Mouse (Mus musculus) embryonic fibroblast, embryonic 13.5 days (primary cell): Measurements from ENCODE around the gene Acad10. TPM values are rescaled to one million over a fixed set of nuclear protein-coding genes. Genes with fewer than 3 reads are reported as not detected.

Source experiments
- H3K27ac ChIP-seq: 2 replicates; pipeline ENCODE4 v1.5.1; 2012; ENCODE audit warnings: low read length, control low read depth, inconsistent platforms; ENCODE audit not compliant: insufficient read depth
- H3K4me1 ChIP-seq: 2 replicates; pipeline ENCODE4 v1.6.1; 2011; ENCODE audit warnings: low read length; ENCODE audit not compliant: control insufficient read depth, insufficient read depth
- H3K4me3 ChIP-seq: 2 replicates; pipeline ENCODE4 v1.5.1; 2011; ENCODE audit warnings: mild to moderate bottlenecking, control low read depth, low read length; ENCODE audit not compliant: insufficient read depth
- CTCF ChIP-seq: IDR thresholded peaks from 2 replicates; pipeline ENCODE4 v1.5.1; 2011; ENCODE audit warnings: mild to moderate bottlenecking, control low read depth, low read length, moderate library complexity, borderline replicate concordance; ENCODE audit not compliant: insufficient read depth
- POLR2A ChIP-seq: IDR thresholded peaks from 2 replicates; pipeline ENCODE4 v1.6.1; 2011; ENCODE audit warnings: low read depth, mild to moderate bottlenecking, control low read depth, low read length, moderate library complexity
- polyA plus RNA-seq: library from polyadenylated mRNA; stranded (reverse); fragments of >200 nt; gene quantifications from 2 replicates; pipeline ENCODE4 v1.2.4, GENCODE M21; 2011; ENCODE audit warnings: low read depth; ENCODE audit not compliant: missing spikeins, insufficient read length

Gene Acad10
- polyA plus RNA-seq, 1 experiment = 2.3 TPM

DNA sequence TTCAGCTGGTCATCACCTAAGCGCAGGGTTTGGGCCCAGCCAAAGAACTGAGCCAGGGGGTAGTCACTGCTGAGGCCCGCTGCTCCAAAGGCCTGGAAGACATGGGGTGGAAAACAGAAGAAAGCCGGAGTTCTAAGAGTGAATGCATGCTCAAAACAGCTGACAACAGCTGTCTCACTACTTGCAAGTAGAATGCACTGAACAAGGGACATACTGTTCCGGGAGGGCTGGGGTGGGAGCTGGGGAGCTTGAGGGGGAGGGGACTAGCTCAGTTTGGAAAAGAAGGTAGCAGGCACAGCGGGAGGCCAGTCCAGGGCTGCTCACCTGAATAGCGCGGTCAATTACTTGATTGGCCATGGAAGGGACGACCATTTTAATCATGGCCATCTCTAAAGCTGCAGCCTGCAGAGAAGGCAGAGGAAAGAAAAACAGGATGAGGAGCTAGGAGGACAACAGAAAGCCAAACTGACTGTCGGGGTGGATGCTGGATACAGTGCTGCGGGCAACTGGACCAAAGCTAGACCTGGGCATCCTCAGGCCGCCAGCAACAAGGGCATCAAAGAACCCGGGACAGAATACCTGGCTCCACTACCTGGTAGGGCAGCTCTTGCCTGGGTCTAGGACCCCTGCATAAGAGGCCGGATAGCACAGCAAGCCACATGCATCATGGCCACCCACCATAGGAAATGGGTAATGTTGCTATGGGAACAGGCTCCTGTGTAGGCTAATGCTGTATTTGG, 61.3 kb downstream of the Acad10 start:
- no peak for TF ChIP-seq CTCF
- no peak for TF ChIP-seq POLR2A
- Histone ChIP-seq H3K4me3 (no peak overlapping the region), H3K27ac (no peak overlapping the region)

GRCm38 (mm10) chr5:121597991-121598537, 62.2 kb downstream of the Acad10 start:
- Histone ChIP-seq H3K4me3 (no peak overlapping the region), H3K27ac (no peak overlapping the region), H3K4me1 (no peaks in the 10 kb centered on the region)
- TF ChIP-seq POLR2A = no peak
- TF ChIP-seq CTCF = no peak

More for the DNA sequence above, 61.3 kb downstream of the Acad10 start:
- no peaks in the 10 kb centered on the region for H3K4me1 ChIP-seq

DNA sequence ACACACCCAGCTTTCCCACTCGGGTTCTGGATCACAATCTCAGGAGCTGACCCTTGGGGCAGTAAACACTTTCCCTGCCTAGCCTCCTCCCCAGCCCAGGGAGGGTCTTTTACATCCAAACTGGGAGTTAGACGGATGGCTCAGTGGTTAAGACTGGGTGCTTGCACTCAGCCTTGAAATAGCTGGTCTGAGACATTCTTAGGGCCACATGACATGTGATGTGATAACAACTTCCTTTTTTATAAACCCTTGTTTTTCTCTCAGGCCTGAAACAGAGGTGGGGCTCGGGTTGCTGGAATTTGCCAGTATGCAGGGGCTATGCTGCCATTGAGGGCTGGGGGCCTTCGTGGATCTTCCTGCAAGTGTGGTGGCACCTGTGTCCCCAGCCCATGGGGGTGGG, 63.0 kb downstream of the Acad10 start:
- H3K4me1 ChIP-seq = no peaks in the 10 kb centered on the region
- H3K27ac ChIP-seq = no peak overlapping the region
- no peak for TF ChIP-seq POLR2A
- TF ChIP-seq CTCF = no peak
- H3K4me3 ChIP-seq = no peak overlapping the region

DNA sequence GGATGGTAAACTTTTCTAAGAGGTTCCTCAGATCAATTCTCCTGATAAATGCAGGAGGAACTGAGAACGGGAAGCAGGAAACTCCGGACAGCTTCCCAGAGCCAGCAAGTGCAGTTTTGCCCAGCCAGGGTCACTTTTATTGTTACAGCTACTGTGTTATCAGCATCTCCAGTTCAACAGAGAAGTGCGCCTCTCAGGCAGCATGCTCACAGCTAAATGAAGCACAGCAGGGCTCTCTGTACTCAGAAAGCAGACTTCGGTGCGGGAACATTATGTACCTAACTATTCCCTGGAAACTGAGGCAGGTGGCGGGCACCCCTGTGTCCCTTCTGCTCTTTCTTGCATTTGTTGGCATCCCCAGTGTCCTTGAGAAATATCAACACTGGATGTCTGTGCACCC, 64.1 kb downstream of the Acad10 start:
- no peak overlapping the region for H3K27ac ChIP-seq
- no peak for TF ChIP-seq POLR2A
- no peak for TF ChIP-seq CTCF
- no peaks in the 10 kb centered on the region for H3K4me1 ChIP-seq
- no peak overlapping the region for H3K4me3 ChIP-seq

DNA sequence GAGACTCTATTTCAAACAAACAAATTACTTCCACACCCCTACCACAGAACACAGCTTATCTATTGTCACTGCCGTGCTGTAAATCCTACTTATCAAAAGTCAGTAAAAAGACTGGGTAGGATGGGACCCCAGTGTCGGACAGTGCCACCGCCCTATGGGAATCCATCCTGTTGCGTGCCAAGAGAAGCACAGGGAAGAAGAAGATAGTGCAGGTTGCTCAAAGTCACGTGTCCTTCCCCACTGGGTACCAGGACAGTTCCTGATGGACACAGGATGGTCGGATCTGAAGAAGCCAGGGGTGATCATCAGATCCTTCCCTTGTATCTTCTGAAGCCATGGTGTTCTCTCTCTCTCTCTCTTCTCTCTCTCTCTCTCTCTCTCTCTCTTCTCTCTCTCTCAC, 64.6 kb downstream of the Acad10 start:
- H3K4me1 ChIP-seq = no peaks in the 10 kb centered on the region
- no peak overlapping the region for H3K27ac ChIP-seq
- TF ChIP-seq CTCF = no peak
- no peak for TF ChIP-seq POLR2A
- no peak overlapping the region for H3K4me3 ChIP-seq

- no peak overlapping the region for H3K4me3 ChIP-seq
- H3K27ac ChIP-seq = no peak overlapping the region
- no peaks in the 10 kb centered on the region for H3K4me1 ChIP-seq
- TF ChIP-seq CTCF (no peak), POLR2A (no peak)
Measured at GRCm38 (mm10) chr5:121594714-121595313, 65.5 kb downstream of the Acad10 start.

DNA sequence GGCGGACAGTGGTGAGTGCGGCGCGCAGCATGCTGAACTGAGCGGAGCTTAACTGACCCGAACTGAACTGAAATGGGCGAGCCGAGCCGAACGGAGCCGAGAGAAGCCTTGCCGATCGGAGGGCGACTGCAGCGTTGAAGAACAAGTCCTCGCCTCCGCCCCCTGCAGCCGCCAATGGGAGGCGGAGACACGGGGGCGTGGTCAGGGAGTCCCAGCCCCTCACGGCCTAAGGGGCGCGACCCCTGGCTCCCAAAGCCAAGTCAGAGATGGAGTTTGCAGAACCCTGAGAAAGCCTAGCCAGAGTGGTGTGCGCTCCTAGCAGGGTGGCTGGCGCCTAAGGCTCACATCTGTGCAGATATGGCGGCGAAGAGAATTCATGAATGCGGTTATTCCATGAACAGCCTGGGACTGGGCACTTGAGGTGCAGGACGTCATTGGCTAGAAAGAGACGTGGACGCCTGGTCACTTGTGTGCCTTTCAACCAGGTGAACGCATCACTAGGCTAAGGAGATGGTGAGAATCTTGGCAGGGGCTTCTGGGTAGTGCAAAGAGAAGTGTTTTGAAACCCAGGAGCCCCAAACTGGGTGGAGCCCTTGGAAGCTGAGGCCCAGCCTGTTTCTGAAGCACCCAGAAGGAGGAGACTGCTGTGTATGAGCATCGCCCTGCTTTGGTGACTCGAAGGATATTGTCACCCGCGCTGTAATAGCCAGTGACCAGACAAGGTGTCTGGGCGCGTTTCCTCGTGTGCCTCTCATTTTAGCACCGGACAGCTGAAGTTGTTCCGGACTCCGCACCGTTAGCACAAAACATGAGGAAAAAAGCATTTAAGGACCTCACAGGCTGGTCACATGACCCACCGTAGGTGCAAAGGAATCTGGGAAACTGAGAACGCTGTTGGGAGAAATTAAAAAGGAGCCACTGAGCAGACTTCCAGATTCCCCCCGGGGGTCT, 66.6 kb downstream of the Acad10 start, which contains the start of gene Aldh2:
Gene Aldh2, minus strand, starts transcription at position 374 of the 951 bp plus-strand sequence.
- Histone ChIP-seq H3K4me3 (peak within 1 kb of the TSS; percentile 69), H3K4me1 (no peaks in the 10 kb centered on the region), H3K27ac (peak within 1 kb of the TSS; percentile 39)
- TF ChIP-seq CTCF = no peak
- peak; percentile 95 for TF ChIP-seq POLR2A

DNA sequence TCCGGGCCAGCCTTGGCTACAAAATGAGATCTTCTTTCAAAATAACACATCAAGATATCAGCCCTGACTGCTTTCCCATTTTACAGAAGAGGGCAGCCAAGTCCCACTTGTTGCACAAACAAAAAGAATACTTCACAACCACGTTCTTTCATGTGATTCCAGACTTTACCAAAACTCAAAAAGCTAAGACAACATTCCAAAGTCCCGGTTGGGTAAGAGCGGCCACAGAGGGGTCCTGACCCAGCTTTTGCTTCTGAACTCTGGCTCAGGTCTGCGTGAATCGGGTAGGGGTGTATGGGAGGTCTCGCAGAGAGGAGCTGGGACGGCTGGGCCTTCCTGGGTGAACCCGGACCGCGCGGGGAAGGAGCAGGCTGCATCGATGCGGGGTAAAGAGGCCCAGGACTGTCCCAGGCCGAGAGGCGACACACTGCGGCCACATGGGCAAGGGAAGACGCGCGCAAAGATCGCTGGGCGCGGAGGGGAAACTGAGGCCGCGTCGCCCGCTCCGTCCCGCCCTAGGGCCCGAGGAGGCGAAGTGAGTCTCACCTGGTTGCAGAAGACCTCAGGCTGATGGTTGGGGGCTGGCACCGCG, 67.4 kb downstream of the Acad10 start:
- no peaks in the 10 kb centered on the region for H3K4me1 ChIP-seq
- TF ChIP-seq POLR2A = no peak
- no peak for TF ChIP-seq CTCF
- H3K27ac ChIP-seq = peak overlapping the region; percentile 18; the same call in 1 of the 2 replicates
- peak overlapping the region; percentile 69 for H3K4me3 ChIP-seq
